Mouse (Mus musculus) left cerebral cortex, postnatal 10 days (tissue): ENCODE results near the gene Ifi27l2b. TPM values are rescaled to one million over a fixed set of nuclear protein-coding genes. Genes with fewer than 3 reads are reported as not detected.
"Not testable (repeated sequence)": the region's sequence is repeated elsewhere in the genome, so short reads cannot be mapped to it uniquely, and the experiment has no call there.

Source experiments
- DNase-seq, 2 experiments: peaks; one replicate each; pipeline ENCODE4 v3.0.0; 2021 to 2022; ENCODE audit warnings: low spot score in 2 of 2, mixed read lengths in 1 of 2; ENCODE audit errors: extremely low spot score in 1 of 2
- intact Hi-C: fragments of 180-260 bp; cut with DNase I; formaldehyde crosslinking; loops from one replicate; pipeline ENCODE4 v1.15.1; 2025
- total RNA-seq, 2 experiments: library from RNA; stranded (reverse); gene quantifications; 2 replicates each; pipeline ENCODE4 v1.2.3; 2021

Gene Ifi27l2b
- total RNA-seq, result not detected

- intact Hi-C loops, result no loop called here
- no peak for DNase-seq
These were observed at the start of gene Ifi27l2b for GRCm38 (mm10) chr12:103457140-103457539. TSS of gene Ifi27l2b (minus strand) at chr12:103457223.

GRCm38 (mm10) chr12:103504402-103504801 is 47.4 kb upstream of the Ifi27l2b start:
- no peak for DNase-seq
- intact Hi-C loops, result loop anchor here (5.0 kb wide), 1 partner anchor 138 kb away; no protein-coding TSS in a partner anchor

- intact Hi-C loops, result loop anchor here (5.0 kb wide), 1 partner anchor 139 kb away; no protein-coding TSS in a partner anchor
- no peak for DNase-seq
These were observed 46.3 kb upstream of the Ifi27l2b start for GRCm38 (mm10) chr12:103503300-103503699.

GRCm38 (mm10) chr12:103499261-103499660 is 42.2 kb upstream of the Ifi27l2b start:
- DNase-seq, result no peak
- intact Hi-C loops, result no loop called here

GRCm38 (mm10) chr12:103498768-103499167 is 41.7 kb upstream of the Ifi27l2b start:
- DNase-seq, result no peak
- intact Hi-C loops, result no loop called here

- intact Hi-C loops, result no loop called here
- peak in 1 of 2 experiments; percentile 37 for DNase-seq
These were observed 37.5 kb upstream of the Ifi27l2b start for GRCm38 (mm10) chr12:103494486-103494885.

- DNase-seq, result peak; percentile 53 to 75
- intact Hi-C loops, result loop anchor here (1.0 kb wide), 1 partner anchor 66 kb away; no protein-coding TSS in a partner anchor
These were observed 35.7 kb upstream of the Ifi27l2b start for GRCm38 (mm10) chr12:103492767-103493166.

GRCm38 (mm10) chr12:103491091-103491730 is 34.2 kb upstream of the Ifi27l2b start:
- no peak for DNase-seq
- intact Hi-C loops, result no loop called here

GRCm38 (mm10) chr12:103487750-103488149 is 30.7 kb upstream of the Ifi27l2b start:
- intact Hi-C loops, result no loop called here

GRCm38 (mm10) chr12:103487276-103487675 is 30.3 kb upstream of the Ifi27l2b start:
- DNase-seq, result no peak
- intact Hi-C loops, result no loop called here

More at GRCm38 (mm10) chr12:103487750-103488149, 30.7 kb upstream of the Ifi27l2b start:
- no peak for DNase-seq

- DNase-seq, result no peak
- intact Hi-C loops, result no loop called here
These were observed 29.7 kb upstream of the Ifi27l2b start for GRCm38 (mm10) chr12:103486726-103487125.

GRCm38 (mm10) chr12:103484200-103484972 is 27.4 kb upstream of the Ifi27l2b start:
- intact Hi-C loops, result loop anchor here (5.0 kb wide), 1 partner anchor 42 kb away; the partner anchor contains the start of gene Ifi27l2a
- DNase-seq, result not testable (repeated sequence)

GRCm38 (mm10) chr12:103482781-103483180 is 25.8 kb upstream of the Ifi27l2b start:
- intact Hi-C loops, result loop anchor here (5.0 kb wide), 1 partner anchor 40 kb away; the partner anchor contains the start of gene Ifi27l2a
- DNase-seq, result no peak

GRCm38 (mm10) chr12:103481671-103482070 is 24.6 kb upstream of the Ifi27l2b start:
- intact Hi-C loops, result loop anchor here (5.0 kb wide), 1 partner anchor 39 kb away; the partner anchor contains the start of gene Ifi27l2a
- DNase-seq, result no peak

GRCm38 (mm10) chr12:103477461-103478015 is 20.5 kb upstream of the Ifi27l2b start:
- intact Hi-C loops, result no loop called here
- no peak for DNase-seq

- no peak for DNase-seq
- intact Hi-C loops, result no loop called here
These were observed 19.9 kb upstream of the Ifi27l2b start for GRCm38 (mm10) chr12:103476779-103477389.

- no peak for DNase-seq
- intact Hi-C loops, result no loop called here
These were observed 17.5 kb upstream of the Ifi27l2b start for GRCm38 (mm10) chr12:103474481-103474880.

GRCm38 (mm10) chr12:103456727-103457126 is 296 bp downstream of the Ifi27l2b start:
- DNase-seq, intact Hi-C loops: not testable (repeated sequence)

GRCm38 (mm10) chr12:103453361-103453760 is 3.7 kb downstream of the Ifi27l2b start:
- DNase-seq, result no peak
- intact Hi-C loops, result no loop called here
